Mouse (Mus musculus) kidney, embryonic 16.5 days (tissue): ENCODE results near the gene Erc2. TPM values are rescaled to one million over a fixed set of nuclear protein-coding genes. Genes with fewer than 3 reads are reported as not detected.

Experiments used
- ATAC-seq: fragments of 200-750 bp; cut with Nextera tagmentation; 2 replicates; pipeline ENCODE4 v1.8.0; 2017; ENCODE audit warnings: moderate TSS enrichment; ENCODE audit not compliant: low FRiP score, low TSS enrichment
- H3K27ac ChIP-seq: fragments of 300-500 bp; sonication (generic); 2 replicates; pipeline ENCODE4 v1.5.1; 2014; ENCODE audit warnings: low read length
- H3K27me3 ChIP-seq: fragments of 300-500 bp; sonication (generic); 2 replicates; pipeline ENCODE4 v1.6.1; 2014; ENCODE audit warnings: low read length, control low read depth, mixed read lengths; ENCODE audit not compliant: insufficient read depth
- H3K36me3 ChIP-seq: fragments of 300-500 bp; sonication (generic); 2 replicates; pipeline ENCODE4 v1.6.1; 2014; ENCODE audit warnings: low read length, control low read depth, mixed read lengths; ENCODE audit not compliant: insufficient read depth
- H3K4me1 ChIP-seq: fragments of 300-500 bp; sonication (generic); 2 replicates; pipeline ENCODE4 v1.6.1; 2014; ENCODE audit warnings: low read length, control low read depth, mixed read lengths; ENCODE audit not compliant: insufficient read depth
- H3K4me2 ChIP-seq: fragments of 300-500 bp; sonication (generic); replicated peaks from 2 replicates; pipeline ENCODE4 v1.6.1; 2014; ENCODE audit warnings: low read depth, low read length
- H3K4me3 ChIP-seq: fragments of 300-500 bp; sonication (generic); 2 replicates; pipeline ENCODE4 v1.5.1; 2014; ENCODE audit warnings: mild to moderate bottlenecking, low read length
- H3K9ac ChIP-seq: fragments of 300-500 bp; sonication (generic); replicated peaks from 2 replicates; pipeline ENCODE4 v1.6.1; 2014; ENCODE audit warnings: low read length
- H3K9me3 ChIP-seq: fragments of 300-500 bp; sonication (generic); 2 replicates; pipeline ENCODE4 v1.6.1; 2016; ENCODE audit warnings: low read length, control low read depth
- WGBS: fragments of 180-500 bp; shearing (Covaris S2); extraction: QIAGEN DNeasy Blood & Tissue Kit; methylation state at CpG from one replicate; pipeline ENCODE4 v1.1.7; 2014; 5-methylcytosine and 5-hydroxymethylcytosine counted together
- polyA plus RNA-seq: library from polyadenylated mRNA; unstranded; fragments of >200 nt; fragmentation: Nextera tagmentation; extraction: Ambion mirVana; gene quantifications from 2 replicates; pipeline ENCODE4 v1.2.1, GENCODE M21; 2015

The Erc2 gene
- polyA plus RNA-seq, 1 experiment from 2014 or later: 4.9 TPM

DNA sequence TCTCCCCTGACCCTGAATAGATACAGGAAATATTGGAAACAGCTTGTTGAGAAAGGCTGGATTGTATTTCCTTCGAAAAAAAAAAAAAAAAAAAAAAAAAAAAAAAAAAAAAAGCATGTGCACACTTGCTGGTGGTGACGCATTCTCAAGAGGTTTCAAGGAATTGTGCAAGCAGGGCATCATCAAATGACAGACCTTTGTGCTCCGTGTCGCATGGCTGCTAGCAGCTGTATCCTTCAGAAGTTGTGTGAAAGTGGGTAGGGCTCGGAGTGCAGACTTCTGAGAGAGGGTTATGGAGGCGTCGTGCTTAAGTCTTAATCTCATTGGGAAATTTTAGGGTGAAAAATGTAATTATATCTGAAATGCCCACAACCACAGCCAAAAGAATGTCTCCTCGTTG, 706.3 kb downstream of the Erc2 start:
- ATAC-seq: no peak
- Histone ChIP-seq H3K27ac (no peak overlapping the region), H3K36me3 (no peaks in the 10 kb centered on the region), H3K27me3 (no peaks in the 10 kb centered on the region; the same call in 1 of the 2 replicates), H3K9ac (no peak overlapping the region), H3K9me3 (no peaks in the 10 kb centered on the region), H3K4me3 (no peak overlapping the region), H3K4me2 (no peak overlapping the region), H3K4me1 (no peaks in the 10 kb centered on the region)
- WGBS: 62% methylated on average over 8 of the region's 8 CpGs

DNA sequence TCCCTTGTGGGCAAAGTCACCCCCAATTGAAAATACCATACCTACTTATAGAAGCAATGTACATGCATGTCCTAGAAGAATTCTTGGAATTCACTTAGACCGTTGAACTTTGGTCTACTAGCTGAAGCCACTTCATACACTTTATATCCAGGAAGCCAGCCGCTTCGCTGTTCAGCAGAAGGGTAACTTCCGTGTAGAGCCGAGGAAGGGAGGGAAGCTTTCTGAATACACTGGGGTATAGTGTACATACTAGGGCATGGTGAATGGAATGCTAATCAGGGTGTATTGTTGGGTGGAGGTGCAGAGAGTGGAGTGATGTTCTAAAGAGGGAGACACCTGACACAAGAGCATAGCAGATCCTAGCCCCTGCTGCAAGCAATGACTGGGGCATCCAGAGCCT, 708.9 kb downstream of the Erc2 start:
- H3K4me3 ChIP-seq: no peak overlapping the region
- H3K27me3 ChIP-seq: no peaks in the 10 kb centered on the region
- WGBS: 80% methylated on average over 5 of the region's 5 CpGs
- no peak; the same call in 1 of the 2 replicates for ATAC-seq
- 0 out of 2 replicates have a peak, but pooled peaks cover 6% of the 10 kb centered on the region for H3K4me1 ChIP-seq
- no peaks in the 10 kb centered on the region for H3K36me3 ChIP-seq
- H3K9ac ChIP-seq: no peak overlapping the region
- H3K4me2 ChIP-seq: no peak overlapping the region
- no peak overlapping the region for H3K27ac ChIP-seq
- no peaks in the 10 kb centered on the region for H3K9me3 ChIP-seq

DNA sequence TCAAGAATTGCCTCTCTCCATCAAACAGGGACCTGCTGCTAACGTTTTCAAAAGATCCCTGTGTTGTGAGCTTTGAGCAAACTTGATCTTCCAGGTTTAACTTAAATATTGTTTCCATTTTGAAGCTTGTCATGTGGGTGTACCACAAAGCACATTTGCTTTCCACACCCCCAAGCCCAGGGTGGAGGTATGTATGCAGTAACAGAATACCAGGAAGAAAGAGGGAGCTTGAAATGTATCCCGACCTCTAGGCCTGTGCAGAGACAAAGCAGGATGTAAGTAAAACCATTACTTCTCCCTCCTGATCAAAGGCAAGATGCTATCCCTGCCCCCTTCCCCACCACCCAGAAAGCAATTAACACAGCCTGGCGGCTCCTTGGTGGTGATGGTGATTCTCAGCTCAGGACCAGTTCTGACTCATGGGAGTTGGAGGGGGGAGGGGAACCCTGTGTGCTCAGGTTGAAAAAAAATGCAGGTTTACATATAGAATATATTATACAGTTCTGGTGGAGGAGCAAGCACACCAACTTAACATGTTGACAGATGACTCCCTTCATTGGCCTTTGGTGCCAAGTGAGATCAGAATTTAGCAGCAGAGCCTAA, 710.2 kb downstream of the Erc2 start:
- 0 out of 2 replicates have a peak, but pooled peaks have one; percentile 46 for ATAC-seq
- Histone ChIP-seq H3K27ac (no peak overlapping the region), H3K4me3 (no peak overlapping the region), H3K9me3 (no peaks in the 10 kb centered on the region), H3K9ac (no peak overlapping the region), H3K4me1 (0 out of 2 replicates have a peak, but pooled peaks cover 6% of the 10 kb centered on the region), H3K4me2 (no peak overlapping the region), H3K36me3 (no peaks in the 10 kb centered on the region), H3K27me3 (no peaks in the 10 kb centered on the region)
- 25% methylated on average over 3 of the region's 3 CpGs for WGBS

DNA sequence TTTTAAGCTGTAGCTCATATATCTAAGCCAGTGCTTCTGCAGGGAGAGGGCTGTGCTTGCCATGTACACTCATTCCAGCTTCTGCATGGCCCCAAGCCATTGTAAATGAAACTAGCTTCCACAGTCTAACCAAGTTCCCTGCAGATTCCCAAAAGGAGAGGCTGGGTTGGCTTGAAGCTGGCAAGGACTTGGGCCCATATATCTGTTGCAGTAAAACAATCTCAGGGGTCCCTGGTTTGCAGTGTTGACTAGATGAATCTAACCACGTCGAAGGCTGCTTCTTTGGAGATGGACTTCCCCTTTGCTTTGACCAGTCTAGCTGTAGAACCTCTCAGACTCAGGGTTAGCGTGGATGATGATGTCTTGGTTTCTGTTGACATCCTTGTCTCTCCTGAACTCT, 716.9 kb downstream of the Erc2 start:
- Histone ChIP-seq H3K36me3 (no peaks in the 10 kb centered on the region), H3K9me3 (no peaks in the 10 kb centered on the region), H3K4me1 (0 out of 2 replicates have a peak, but pooled peaks cover under 1% of the 10 kb centered on the region), H3K27me3 (no peaks in the 10 kb centered on the region), H3K27ac (no peak overlapping the region), H3K4me2 (no peak overlapping the region), H3K9ac (no peak overlapping the region), H3K4me3 (no peak overlapping the region)
- 89% methylated on average over 3 of the region's 3 CpGs for WGBS
- no peak for ATAC-seq

DNA sequence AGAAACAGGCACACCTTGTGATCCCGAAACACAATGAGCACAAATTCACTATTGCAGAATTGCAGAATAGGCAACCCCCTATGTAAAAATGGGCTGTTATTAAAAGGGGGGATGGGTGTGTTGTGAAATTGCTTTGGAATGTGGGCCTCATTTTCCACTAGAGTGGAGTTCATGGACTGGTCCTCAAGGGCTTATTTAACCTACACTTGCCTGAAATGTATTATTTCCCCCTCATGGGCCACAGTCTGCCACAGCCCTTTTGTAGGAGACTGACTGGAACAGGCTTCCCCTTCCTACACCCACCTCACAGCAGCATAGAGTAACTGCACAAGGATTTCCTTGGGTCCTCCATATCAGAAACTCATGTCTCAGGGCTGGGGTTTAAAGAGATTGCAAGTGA, 726.9 kb downstream of the Erc2 start:
- H3K9me3 ChIP-seq: no peaks in the 10 kb centered on the region
- H3K27ac ChIP-seq: no peak overlapping the region
- H3K27me3 ChIP-seq: no peaks in the 10 kb centered on the region
- whole genome bisulfite sequencing: 68% methylated on average over 1 of the region's 1 CpGs
- H3K9ac ChIP-seq: no peak overlapping the region
- no peak overlapping the region for H3K4me3 ChIP-seq
- ATAC-seq: no peak
- no peak overlapping the region for H3K4me2 ChIP-seq
- H3K4me1 ChIP-seq: no peaks in the 10 kb centered on the region
- H3K36me3 ChIP-seq: no peaks in the 10 kb centered on the region

DNA sequence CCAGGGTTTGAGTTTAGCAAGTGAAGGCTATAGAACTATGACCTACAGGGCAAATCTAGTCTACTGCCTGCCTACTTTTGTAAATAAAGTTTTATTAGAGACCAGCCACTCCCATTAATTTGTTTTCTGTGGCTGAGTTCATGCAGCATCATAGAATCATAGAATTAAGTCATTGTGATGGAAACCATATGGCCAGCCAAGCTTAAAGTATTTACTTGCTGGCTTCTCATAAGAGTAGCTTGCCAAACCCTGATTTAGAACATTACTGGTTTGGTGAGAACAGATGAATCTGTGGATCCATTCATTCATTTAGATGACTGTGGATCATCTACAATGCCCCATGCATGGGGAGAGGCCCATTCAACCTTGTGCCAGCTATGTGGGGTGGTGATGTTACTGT, 733.8 kb downstream of the Erc2 start:
- no peaks in the 10 kb centered on the region for H3K9me3 ChIP-seq

DNA sequence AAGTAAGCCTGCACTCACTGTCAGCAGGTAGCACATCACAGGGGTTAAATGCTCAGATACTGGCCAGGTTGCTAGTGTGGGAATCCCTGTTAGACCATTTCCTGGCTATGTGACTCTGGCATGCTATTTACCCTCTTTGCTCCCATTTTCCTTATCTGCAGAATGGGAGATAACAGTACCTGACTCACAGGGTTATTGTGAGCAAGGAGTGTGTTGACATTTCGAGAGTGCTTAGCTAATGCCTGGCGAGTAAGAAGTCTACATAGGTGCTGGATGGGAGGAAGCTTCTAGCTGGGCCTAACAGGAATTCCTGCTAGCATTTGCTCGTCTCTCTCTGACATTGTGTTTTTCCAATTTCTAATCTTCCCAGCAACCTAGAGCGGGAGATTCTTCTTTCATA, 737.3 kb downstream of the Erc2 start:
- Histone ChIP-seq H3K27ac (no peak overlapping the region), H3K4me2 (no peak overlapping the region), H3K4me1 (no peaks in the 10 kb centered on the region), H3K36me3 (no peaks in the 10 kb centered on the region), H3K9ac (no peak overlapping the region), H3K9me3 (no peaks in the 10 kb centered on the region), H3K4me3 (no peak overlapping the region), H3K27me3 (no peaks in the 10 kb centered on the region)
- 83% methylated on average over 4 of the region's 4 CpGs for WGBS
- ATAC-seq: no peak

More for the DNA sequence above, 733.8 kb downstream of the Erc2 start:
- H3K9ac ChIP-seq: no peak overlapping the region
- no peak overlapping the region for H3K4me3 ChIP-seq
- H3K27me3 ChIP-seq: no peaks in the 10 kb centered on the region
- no peak overlapping the region for H3K4me2 ChIP-seq
- ATAC-seq: no peak
- no peaks in the 10 kb centered on the region for H3K4me1 ChIP-seq
- no peak overlapping the region for H3K27ac ChIP-seq
- H3K36me3 ChIP-seq: no peaks in the 10 kb centered on the region

DNA sequence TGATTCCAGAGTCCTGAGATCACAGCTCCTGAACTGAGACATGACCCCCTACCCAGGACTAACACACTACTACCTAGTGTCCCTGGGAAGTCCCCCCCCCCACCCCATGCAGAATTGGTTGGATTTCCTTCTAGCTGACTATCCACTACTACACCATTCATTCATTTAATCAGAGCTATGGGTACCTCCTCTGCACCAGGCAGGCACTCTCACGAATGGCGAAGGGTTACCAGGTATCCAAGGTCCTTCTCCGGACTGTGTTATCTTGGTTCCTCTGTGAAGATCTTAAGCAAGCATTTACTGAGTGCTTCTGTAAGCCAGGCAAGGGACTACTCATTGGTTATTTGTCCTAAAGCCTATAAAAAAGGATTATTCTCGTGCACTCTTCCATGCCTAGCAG, 737.8 kb downstream of the Erc2 start:
- no peaks in the 10 kb centered on the region for H3K36me3 ChIP-seq
- no peak overlapping the region for H3K9ac ChIP-seq
- WGBS: 89% methylated on average over 4 of the region's 4 CpGs
- H3K27ac ChIP-seq: no peak overlapping the region
- H3K27me3 ChIP-seq: no peaks in the 10 kb centered on the region
- H3K9me3 ChIP-seq: no peaks in the 10 kb centered on the region
- ATAC-seq: no peak
- no peak overlapping the region for H3K4me3 ChIP-seq
- H3K4me2 ChIP-seq: no peak overlapping the region
- H3K4me1 ChIP-seq: no peaks in the 10 kb centered on the region

DNA sequence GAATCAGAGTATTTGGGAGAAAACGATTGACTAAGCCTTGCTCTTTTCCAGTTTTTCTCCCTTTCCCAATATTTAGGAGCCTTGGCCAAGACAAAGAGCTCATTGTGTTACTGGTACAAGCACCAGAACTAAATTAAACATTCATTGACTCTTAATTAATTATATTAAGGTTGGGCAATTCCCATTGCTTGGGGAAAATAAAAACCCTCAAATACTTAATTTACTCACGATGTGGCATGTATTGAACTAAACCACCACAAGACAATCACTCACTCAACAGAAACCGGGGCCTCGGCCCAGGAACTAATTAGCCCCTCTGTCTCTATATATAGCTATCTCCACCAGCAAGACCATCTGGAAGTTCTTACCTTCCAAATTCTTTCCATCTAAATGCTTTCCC, 740.1 kb downstream of the Erc2 start:
- ATAC-seq: no peak
- Histone ChIP-seq H3K27ac (no peak overlapping the region), H3K4me3 (no peak overlapping the region), H3K27me3 (no peaks in the 10 kb centered on the region), H3K9ac (no peak overlapping the region), H3K9me3 (no peaks in the 10 kb centered on the region), H3K4me2 (no peak overlapping the region), H3K4me1 (no peaks in the 10 kb centered on the region), H3K36me3 (no peaks in the 10 kb centered on the region)
- WGBS: 67% methylated on average over 4 of the region's 4 CpGs

DNA sequence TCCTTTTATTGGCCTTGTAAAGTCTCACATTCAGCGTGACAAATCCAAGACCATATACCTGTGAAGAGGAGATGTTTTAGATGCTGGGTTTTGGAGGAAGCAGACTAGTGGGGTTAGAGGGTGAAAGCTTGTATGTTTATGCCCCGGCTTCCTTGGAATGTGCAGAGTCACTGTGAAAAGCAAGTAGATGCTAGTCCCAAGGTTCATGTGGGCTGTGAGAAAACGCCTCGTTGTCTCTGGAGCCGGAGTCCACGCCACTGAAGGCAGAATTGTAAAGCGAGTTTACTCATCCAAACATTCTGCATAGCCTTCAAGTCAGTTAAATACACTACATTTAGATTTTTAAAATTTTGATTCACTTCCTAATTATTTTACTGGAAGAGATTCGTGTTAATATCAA, 748.5 kb downstream of the Erc2 start:
- Histone ChIP-seq H3K9me3 (no peaks in the 10 kb centered on the region), H3K4me2 (no peak overlapping the region), H3K4me3 (no peak overlapping the region), H3K27me3 (no peaks in the 10 kb centered on the region), H3K4me1 (no peaks in the 10 kb centered on the region), H3K27ac (no peak overlapping the region), H3K36me3 (no peaks in the 10 kb centered on the region), H3K9ac (no peak overlapping the region)
- WGBS: 28% methylated on average over 8 of the region's 8 CpGs
- no peak for ATAC-seq
